Mouse (Mus musculus) C2C12 (cell line): ENCODE measurements around the gene Ergic2.

Source experiments
- CEBPB ChIP-seq: IDR thresholded peaks from one replicate; pipeline ENCODE4 v1.6.1; 2011; ENCODE audit warnings: low read depth, mild to moderate bottlenecking, control low read depth, moderate library complexity
- CTCF ChIP-seq: IDR thresholded peaks from one replicate; pipeline ENCODE4 v1.5.1; 2011; ENCODE audit not compliant: control insufficient read depth, insufficient read depth, insufficient read length
- MAX ChIP-seq: IDR thresholded peaks from one replicate; pipeline ENCODE4 v1.6.1; 2011; ENCODE audit warnings: mild to moderate bottlenecking, control low read depth
- MYOD1 ChIP-seq: IDR thresholded peaks from one replicate; pipeline ENCODE4 v1.6.1; 2011; ENCODE audit warnings: low read depth; ENCODE audit not compliant: control insufficient read depth, insufficient read length
- MYOG ChIP-seq: IDR thresholded peaks from one replicate; pipeline ENCODE4 v1.6.1; 2011; ENCODE audit not compliant: control insufficient read depth, insufficient read length; ENCODE audit errors: extremely low read depth
- USF1 ChIP-seq: IDR thresholded peaks from one replicate; pipeline ENCODE4 v1.6.1; 2011; ENCODE audit warnings: low read depth, mild to moderate bottlenecking, control low read depth, moderate library complexity

DNA sequence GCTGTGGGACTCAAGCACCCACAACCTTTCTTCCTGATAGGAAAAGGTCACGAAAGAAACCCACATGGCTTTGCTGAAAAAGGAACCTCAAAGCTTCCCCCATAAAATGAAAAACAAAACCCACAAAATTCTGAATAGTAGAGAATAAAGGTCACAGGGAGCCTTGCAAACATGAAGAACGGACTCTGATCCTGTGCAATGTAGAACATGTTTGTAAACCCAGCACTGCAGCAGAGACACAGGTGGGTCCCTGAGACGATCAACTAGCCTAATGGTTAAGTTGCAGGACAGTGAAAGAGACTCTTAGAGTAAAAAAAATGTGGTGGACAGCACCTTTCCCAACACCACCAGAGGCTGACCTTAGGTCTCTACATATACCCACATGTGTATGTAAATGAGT is 12.4 kb downstream of the Ergic2 start:
- no peak for TF ChIP-seq MYOG
- TF ChIP-seq CTCF = no peak
- TF ChIP-seq USF1 = no peak
- no peak for TF ChIP-seq MYOD1
- TF ChIP-seq MAX = no peak
- no peak for TF ChIP-seq CEBPB
